Mouse (Mus musculus) urinary bladder, postnatal 14 days (tissue): ENCODE results near the gene Nipa1.
A peak's percentile ranks its signal among the peaks of the same experiment; 100 is the strongest.

Source experiments
- DNase-seq: peaks from one replicate; pipeline ENCODE4 v3.0.0; 2021; ENCODE audit warnings: low spot score

The Nipa1 gene

GRCm38 (mm10) chr7:56010318-56011017 is 9.3 kb downstream of the Nipa1 start:
- DNase-seq: no peak

GRCm38 (mm10) chr7:55998997-55999396 is 20.8 kb downstream of the Nipa1 start:
- no peak for DNase-seq

DNA sequence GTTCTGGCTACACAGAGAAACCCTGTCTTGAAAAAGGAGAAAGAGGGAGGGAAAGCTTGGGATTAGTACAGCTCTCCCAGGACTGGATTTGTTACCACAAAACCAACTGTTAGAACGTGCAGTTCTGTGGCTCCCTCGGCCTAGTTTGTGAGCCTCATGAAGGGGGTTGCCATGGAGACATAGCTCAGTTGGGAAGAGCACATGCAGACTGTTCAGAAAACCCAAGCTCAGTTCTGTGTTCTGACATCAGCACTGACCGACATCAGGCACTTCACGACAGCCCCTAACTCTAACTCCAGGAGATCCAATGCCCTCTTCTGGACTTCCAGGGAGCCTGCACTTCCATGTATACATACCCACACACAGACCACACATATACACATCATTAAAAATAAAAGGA is 24.7 kb downstream of the Nipa1 start:
- no peak for DNase-seq

- no peak for DNase-seq
Measured at GRCm38 (mm10) chr7:55991858-55992257, 27.9 kb downstream of the Nipa1 start.

GRCm38 (mm10) chr7:55991129-55991528 is 28.6 kb downstream of the Nipa1 start:
- DNase-seq: peak; percentile 16

GRCm38 (mm10) chr7:55986526-55987214 is 33.1 kb downstream of the Nipa1 start:
- DNase-seq: peak; percentile 84

DNA sequence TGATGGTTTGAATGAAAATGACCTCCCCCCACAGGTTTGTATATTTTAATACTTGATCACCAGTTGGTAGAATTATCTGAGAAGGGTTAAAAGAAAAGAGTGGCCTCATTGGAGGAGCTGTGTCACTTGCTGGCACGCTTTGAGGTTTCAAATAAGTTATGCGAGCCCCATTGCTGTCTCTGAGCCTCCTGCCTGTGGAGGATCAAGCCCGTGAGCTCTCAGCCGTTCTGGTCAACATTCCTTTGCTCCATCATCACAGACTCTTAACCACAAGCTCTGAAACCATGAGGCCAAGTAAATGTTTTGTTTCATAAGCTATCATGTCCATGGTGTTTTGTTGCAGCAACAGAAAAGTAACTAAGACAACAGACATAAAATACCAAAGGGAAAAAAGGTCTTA is 35.0 kb downstream of the Nipa1 start:
- no peak for DNase-seq

DNA sequence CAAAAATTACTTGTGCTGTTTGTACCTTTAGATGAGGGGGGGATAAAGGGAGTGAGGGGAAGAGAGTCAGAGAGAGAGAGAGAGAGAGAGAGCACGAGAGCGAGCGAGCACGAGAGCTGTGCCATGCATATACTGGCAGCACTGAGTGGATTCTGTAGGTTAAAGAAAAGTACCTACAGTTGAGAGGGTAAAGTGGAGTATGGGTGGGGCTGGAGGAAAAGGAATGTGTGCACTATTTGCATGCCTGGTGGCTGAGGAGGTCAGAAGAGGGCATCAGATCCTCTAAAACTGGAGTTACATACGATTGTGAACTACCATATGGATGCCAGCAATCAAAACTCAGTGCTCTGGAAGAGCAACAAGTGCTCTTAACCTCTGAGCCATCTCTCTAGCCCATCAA is 36.6 kb downstream of the Nipa1 start:
- DNase-seq: no peak

- no peak for DNase-seq
Measured at GRCm38 (mm10) chr7:55982010-55982700, 37.6 kb downstream of the Nipa1 start.

GRCm38 (mm10) chr7:55981511-55981910 is 38.2 kb downstream of the Nipa1 start:
- DNase-seq: no peak

DNA sequence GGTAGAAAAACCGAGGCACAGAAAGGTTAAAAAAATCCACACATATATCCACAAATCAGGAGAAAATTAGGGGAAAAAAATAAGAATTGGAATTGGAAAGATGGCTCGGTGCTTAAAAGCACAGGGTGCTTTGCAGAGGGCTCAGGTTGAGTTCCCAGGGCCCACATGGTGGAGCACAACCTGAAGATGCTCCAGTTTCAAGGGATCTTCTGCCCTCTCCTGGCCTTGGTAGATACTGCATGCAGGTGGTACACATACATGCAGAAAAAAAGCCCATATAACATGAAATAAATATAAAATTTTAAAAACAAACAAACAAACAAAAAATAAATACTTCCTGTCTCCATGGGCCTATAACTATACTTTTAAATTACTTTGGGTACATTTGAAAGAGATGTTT is 45.3 kb downstream of the Nipa1 start:
- no peak for DNase-seq

GRCm38 (mm10) chr7:55969415-55969814 is 50.3 kb downstream of the Nipa1 start:
- DNase-seq: no peak

DNA sequence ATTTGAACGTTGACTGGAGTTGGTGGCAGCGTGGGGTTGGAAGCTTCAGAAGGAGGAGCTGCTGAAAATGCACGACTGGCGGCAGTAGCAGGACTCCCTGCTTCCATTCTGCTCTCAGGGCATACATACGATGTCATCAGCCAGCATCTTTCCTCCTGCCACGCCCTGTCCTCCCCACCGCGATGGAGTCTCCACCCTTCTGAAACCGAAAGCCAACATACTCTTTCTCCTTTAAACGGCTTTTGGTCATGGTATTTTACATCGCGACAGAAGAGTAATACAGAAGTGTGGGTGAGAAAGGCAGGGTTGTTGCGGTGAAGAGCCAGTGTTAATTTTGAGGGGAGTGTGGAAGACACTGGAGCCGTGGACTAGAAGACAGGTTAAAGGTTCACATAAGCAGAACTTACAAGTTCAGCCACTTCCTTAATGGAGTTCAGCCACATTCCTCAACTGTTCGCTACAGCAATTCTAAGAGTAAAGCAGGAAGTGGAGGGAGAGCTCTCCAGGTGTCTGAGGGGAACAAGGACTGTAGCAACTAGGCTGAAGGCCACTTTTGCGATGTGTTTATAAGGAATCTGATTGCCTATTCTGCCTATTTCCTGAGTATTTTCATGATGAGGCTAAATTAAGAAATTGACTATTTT is 51.4 kb downstream of the Nipa1 start:
- DNase-seq: peak; percentile 35

- DNase-seq: no peak
Measured at GRCm38 (mm10) chr7:55966866-55967460, 52.8 kb downstream of the Nipa1 start.

- peak; percentile 95 for DNase-seq
Measured at GRCm38 (mm10) chr7:55962004-55962908, 57.5 kb downstream of the Nipa1 start, which contains the start of gene Nipa2. Gene Nipa2, minus strand, starts transcription at chr7:55962476.

- no peak for DNase-seq
Measured at GRCm38 (mm10) chr7:55960506-55960905, 59.2 kb downstream of the Nipa1 start.

DNA sequence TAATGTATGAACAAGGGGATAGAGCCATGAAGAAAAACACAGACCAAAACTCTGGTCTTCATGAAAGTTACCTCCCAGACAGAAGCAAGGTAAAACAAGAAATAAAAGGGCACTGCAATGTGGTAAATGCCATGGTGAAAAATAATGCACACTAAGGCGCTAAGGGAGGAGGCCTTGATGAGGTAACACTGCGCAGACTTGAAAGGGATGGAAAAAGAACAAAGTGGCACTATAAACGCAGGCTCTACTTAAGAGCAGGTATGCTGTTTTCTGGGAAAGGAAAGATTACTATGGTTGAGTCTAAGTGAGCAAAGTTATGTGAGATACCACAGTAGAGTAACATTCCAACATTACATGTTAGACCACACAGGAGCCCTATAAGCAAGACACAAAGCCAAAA is 60.0 kb downstream of the Nipa1 start:
- DNase-seq: no peak

DNA sequence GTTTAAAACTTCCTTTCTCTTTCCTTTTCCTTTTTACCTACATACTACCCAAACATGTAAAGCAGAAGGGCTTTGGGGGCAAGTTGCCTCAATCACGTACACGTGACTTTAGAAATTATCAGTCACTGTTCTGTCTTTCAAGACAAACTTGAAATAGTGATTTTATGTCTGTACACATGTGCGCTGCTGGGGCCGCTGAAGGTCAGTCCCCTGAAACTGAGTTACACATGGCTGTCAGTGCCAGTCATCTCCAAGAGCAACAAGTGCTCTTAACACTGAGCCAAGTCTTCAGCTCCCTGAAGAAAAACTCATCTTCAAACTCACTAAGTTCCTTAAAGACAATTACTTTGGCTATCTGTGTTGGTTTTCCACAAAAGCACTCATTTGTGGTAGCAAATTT is 61.8 kb downstream of the Nipa1 start:
- DNase-seq: no peak

GRCm38 (mm10) chr7:55957178-55957577 is 62.6 kb downstream of the Nipa1 start:
- DNase-seq: no peak

GRCm38 (mm10) chr7:55956054-55956453 is 63.7 kb downstream of the Nipa1 start:
- DNase-seq: no peak

- no peak for DNase-seq
Measured at GRCm38 (mm10) chr7:55938341-55938740, 81.4 kb downstream of the Nipa1 start.
